Mouse (Mus musculus): ENCODE results near the gene Ttc27. TPM values are rescaled to one million over a fixed set of nuclear protein-coding genes. Genes with fewer than 3 reads are reported as not detected.

Gene Ttc27
- total and polyA plus RNA-seq, 3 experiments = 55.2 to 59.9 TPM; not detected in 1

DNA sequence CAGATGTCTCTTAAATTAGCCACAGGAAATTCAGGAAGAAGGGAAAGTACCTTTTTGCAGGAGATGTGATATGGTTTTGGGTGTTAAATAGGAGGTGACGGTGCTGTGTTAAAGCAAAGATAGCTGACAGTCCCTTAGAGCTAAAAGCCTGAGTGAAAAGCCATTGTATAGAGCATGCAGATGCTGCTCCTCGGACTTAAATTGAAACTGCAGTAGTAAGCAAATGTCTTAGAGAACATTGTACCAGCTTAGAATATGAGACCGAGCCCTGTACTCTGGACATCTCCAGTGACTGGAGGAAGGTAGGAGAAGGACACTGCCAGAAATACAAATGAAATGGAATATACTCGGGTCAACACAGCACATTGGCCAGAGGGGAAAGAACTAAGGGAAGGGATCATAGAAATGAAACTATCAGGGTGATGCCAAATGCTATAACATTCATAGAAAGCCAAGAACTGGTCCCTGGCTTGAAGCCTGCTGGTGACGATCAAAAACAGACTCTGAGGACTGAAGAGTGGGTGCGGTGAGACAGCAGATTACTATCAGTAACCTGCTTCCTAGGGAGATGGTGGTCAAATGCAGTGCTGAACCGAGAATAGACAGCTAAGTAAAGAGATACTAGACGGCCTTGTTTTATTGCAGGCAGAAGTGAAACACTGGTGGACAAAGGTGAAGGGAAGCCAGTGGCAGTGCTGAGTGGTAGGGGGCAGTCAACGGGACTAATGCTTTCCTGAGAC is 90.1 kb downstream of the Ttc27 start:
- Histone ChIP-seq H3K27me3 (ENCODE audit: control insufficient read depth in 1 of 2, insufficient read depth in 2 of 2, low read length in 2 of 2) (no peaks in the 10 kb centered on the region), H3K4me1 (ENCODE audit: control insufficient read depth in 1 of 2, insufficient read depth in 2 of 2, low read length in 2 of 2) (peaks cover 11 to 15% of the 10 kb centered on the region in 2 experiments), H3K4me3 (ENCODE audit: control insufficient read depth in 1 of 2, insufficient read depth in 1 of 2, low read depth in 2 of 2, low read length in 2 of 2) (peak overlapping the region in 1 of 2 experiments; percentile 33; a peak in 1 of 4 replicates), H3K36me3 (ENCODE audit: control insufficient read depth in 1 of 2, insufficient read depth in 2 of 2, low read length in 2 of 2) (peaks cover 0 to 19% of the 10 kb centered on the region in 2 experiments; a peak in 3 of 4 replicates), H3K9me3 (replicated peaks; ENCODE audit: insufficient read depth, low read length) (no peaks in the 10 kb centered on the region), H3K79me2 (ENCODE audit: control insufficient read depth, insufficient read depth, low read length, poor library complexity) (no peaks in the 10 kb centered on the region), H3K27ac (ENCODE audit: control insufficient read depth, low read depth, low read length) (peak overlapping the region; percentile 16; the same call in 1 of the 2 replicates), H3K9ac (ENCODE audit: control insufficient read depth, low read depth, low read length, poor library complexity, severe bottlenecking) (no peak overlapping the region)
- peak; percentile 75 for TF ChIP-seq GATA1 (IDR thresholded peaks at IDR 0.05; ENCODE audit: low read depth, low read length)
- TF ChIP-seq TCF12 (IDR thresholded peaks at IDR 0.05; ENCODE audit: low read depth, low read length) = 0 out of 2 replicates have a peak, but pooled peaks have one; percentile 15
- peak; percentile 31 to 37; a peak in 2 of 4 replicates for TF ChIP-seq EP300 (IDR thresholded peaks at IDR 0.05; ENCODE audit: low read depth in 1 of 2, low read length in 2 of 2)
- peak; percentile 57; the same call in 1 of the 2 replicates for TF ChIP-seq ETS1 (IDR thresholded peaks at IDR 0.05; ENCODE audit: low read depth, low read length)
- TF ChIP-seq RCOR1 (IDR thresholded peaks at IDR 0.05; ENCODE audit: low read depth, low read length) = no peak
- DNase-seq (ENCODE audit: low read depth, low spot score) = peak; percentile 76

- Histone ChIP-seq H3K27me3 (ENCODE audit: control insufficient read depth in 1 of 2, insufficient read depth in 2 of 2, low read length in 2 of 2) (no peaks in the 10 kb centered on the region), H3K79me2 (ENCODE audit: control insufficient read depth, insufficient read depth, low read length, poor library complexity) (no peaks in the 10 kb centered on the region), H3K4me3 (ENCODE audit: control insufficient read depth in 1 of 2, insufficient read depth in 1 of 2, low read depth in 2 of 2, low read length in 2 of 2) (no peak overlapping the region), H3K27ac (ENCODE audit: control insufficient read depth, low read depth, low read length) (peak overlapping the region; percentile 7; the same call in 1 of the 2 replicates), H3K36me3 (ENCODE audit: control insufficient read depth in 1 of 2, insufficient read depth in 2 of 2, low read length in 2 of 2) (peaks cover 0 to 19% of the 10 kb centered on the region in 2 experiments; a peak in 3 of 4 replicates), H3K9me3 (replicated peaks; ENCODE audit: insufficient read depth, low read length) (no peaks in the 10 kb centered on the region), H3K9ac (ENCODE audit: control insufficient read depth, low read depth, low read length, poor library complexity, severe bottlenecking) (no peak overlapping the region), H3K4me1 (ENCODE audit: control insufficient read depth in 1 of 2, insufficient read depth in 2 of 2, low read length in 2 of 2) (peaks cover 11 to 15% of the 10 kb centered on the region in 2 experiments)
- no peak for TF ChIP-seq CHD2 (IDR thresholded peaks at IDR 0.05; ENCODE audit: low read length)
- TF ChIP-seq KAT2A (conservative IDR thresholded peaks at IDR 0.05; ENCODE audit: low read depth, low read length) = no peak
- no peak for TF ChIP-seq ZC3H11A (IDR thresholded peaks at IDR 0.05; ENCODE audit: low read depth, low read length)
- no peak for TF ChIP-seq MAX (IDR thresholded peaks at IDR 0.05; ENCODE audit: low read length)
- no peak for TF ChIP-seq TCF12 (IDR thresholded peaks at IDR 0.05; ENCODE audit: low read depth, low read length)
- no peak for TF ChIP-seq E2F4 (IDR thresholded peaks at IDR 0.05; ENCODE audit: borderline replicate concordance, low read depth, low read length)
- TF ChIP-seq GATA1 (IDR thresholded peaks at IDR 0.05; ENCODE audit: low read depth, low read length) = no peak
- TF ChIP-seq GABPA (IDR thresholded peaks at IDR 0.05; ENCODE audit: low read depth, low read length) = no peak
- no peak for TF ChIP-seq POLR2A (IDR thresholded peaks at IDR 0.05; ENCODE audit: control insufficient read depth in 1 of 2, insufficient read depth in 1 of 2, low read depth in 1 of 2, low read length in 2 of 2, poor library complexity in 1 of 2)
- TF ChIP-seq POLR2AphosphoS2 (IDR thresholded peaks at IDR 0.05; ENCODE audit: low read length) = no peak
- no peak for TF ChIP-seq TBP (IDR thresholded peaks at IDR 0.05; ENCODE audit: low read depth, low read length)
- no peak for TF ChIP-seq ZMIZ1 (IDR thresholded peaks at IDR 0.05; ENCODE audit: low read depth, low read length)
- TF ChIP-seq MYB (IDR thresholded peaks at IDR 0.05; ENCODE audit: low read depth, low read length) = no peak
- TF ChIP-seq BHLHE40 (IDR thresholded peaks at IDR 0.05; ENCODE audit: borderline replicate concordance, low read depth, low read length) = no peak
- TF ChIP-seq MYC (IDR thresholded peaks at IDR 0.05; ENCODE audit: low read depth, low read length) = no peak
- no peak for TF ChIP-seq CTCF (IDR thresholded peaks at IDR 0.05 in 2 of 3, conservative IDR thresholded peaks at IDR 0.05 in 1 of 3; ENCODE audit: control insufficient read depth in 1 of 3, insufficient read depth in 1 of 3, low read depth in 2 of 3, low read length in 3 of 3, poor library complexity in 1 of 3, severe bottlenecking in 1 of 3)
- no peak for TF ChIP-seq JUND (IDR thresholded peaks at IDR 0.05; ENCODE audit: low read depth, low read length)
- no peak for DNase-seq (ENCODE audit: low read depth, low spot score)
Observed at GRCm38 (mm10) chr17:74808330-74808729, 90.8 kb downstream of the Ttc27 start.
